Mouse (Mus musculus) embryonic fibroblast, embryonic 13.5 days (primary cell): Measurements from ENCODE around the gene Ube2g2.

Experiments
- CTCF ChIP-seq: IDR thresholded peaks from 2 replicates; pipeline ENCODE4 v1.5.1; 2011; ENCODE audit warnings: mild to moderate bottlenecking, control low read depth, low read length, moderate library complexity, borderline replicate concordance; ENCODE audit not compliant: insufficient read depth
- POLR2A ChIP-seq: IDR thresholded peaks from 2 replicates; pipeline ENCODE4 v1.6.1; 2011; ENCODE audit warnings: low read depth, mild to moderate bottlenecking, control low read depth, low read length, moderate library complexity

DNA sequence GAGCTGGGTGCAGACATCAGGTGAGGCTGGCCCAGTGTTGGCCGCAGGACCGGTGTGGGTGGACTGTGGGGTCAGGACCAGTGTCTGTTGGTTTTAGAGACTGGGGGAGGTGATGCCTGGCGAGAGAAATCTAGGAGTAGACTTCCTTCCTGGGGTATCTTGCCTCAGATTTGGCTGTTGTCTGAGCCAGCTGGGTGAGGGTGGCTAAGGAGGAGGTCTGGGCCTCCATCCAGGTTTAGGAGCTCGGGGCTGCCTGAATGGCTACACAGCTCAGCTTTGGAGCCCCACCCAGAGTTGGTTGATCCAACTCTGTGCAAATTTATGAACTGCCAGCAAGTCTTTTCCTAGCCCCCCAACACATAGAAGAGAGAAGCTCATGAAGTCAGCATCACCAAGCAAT, 45.3 kb downstream of the Ube2g2 start:
- no peak for TF ChIP-seq CTCF
- no peak for TF ChIP-seq POLR2A
